Mouse (Mus musculus): ENCODE results near the gene Nrk. TPM values are rescaled to one million over a fixed set of nuclear protein-coding genes. Genes with fewer than 3 reads are reported as not detected.

The Nrk gene
- polyA plus RNA-seq, 1 experiment from 2014 or later: 3.8 TPM

DNA sequence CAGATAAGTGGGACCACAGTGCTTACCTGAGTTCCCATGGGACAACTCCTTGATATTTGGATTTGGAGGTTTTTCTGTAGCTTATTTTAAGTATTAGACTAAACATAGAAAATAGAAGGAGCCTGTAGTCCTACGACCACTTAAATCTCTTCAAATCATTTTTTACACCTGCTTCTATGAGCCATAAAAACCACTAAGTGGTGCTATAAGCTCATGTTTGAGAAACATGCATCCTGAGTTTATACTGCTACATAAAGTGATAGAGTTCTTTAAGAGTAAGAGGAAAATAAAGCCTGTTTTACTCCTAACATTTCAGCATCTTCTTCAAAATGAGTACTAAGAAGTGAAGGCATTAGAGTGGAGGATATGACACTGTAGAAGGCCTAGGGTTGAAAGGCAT lies 102.3 kb downstream of the Nrk start:
- Histone ChIP-seq H3K4me1 (replicated peaks; ENCODE audit: control insufficient read depth, insufficient read depth, low read length) (no peaks in the 10 kb centered on the region), H3K4me3 (ENCODE audit: low read depth, low read length) (no peak overlapping the region), H3K9ac (ENCODE audit: low read depth, low read length) (no peak overlapping the region), H3K27me3 (ENCODE audit: control insufficient read depth, insufficient read depth, low read length) (no peaks in the 10 kb centered on the region), H3K27ac (ENCODE audit: low read depth, low read length) (no peak overlapping the region), H3K36me3 (ENCODE audit: control insufficient read depth, insufficient read depth, low read length) (no peaks in the 10 kb centered on the region), H3K9me3 (ENCODE audit: control insufficient read depth, low read length) (no peaks in the 10 kb centered on the region), H3K4me2 (replicated peaks; ENCODE audit: low read depth, low read length) (no peak overlapping the region)
- DNase-seq (ENCODE audit: low spot score) (no peak), ATAC-seq (ENCODE audit: low FRiP score) (no peak)
- 75% methylated on average over 1 of the region's 1 CpGs for WGBS

DNA sequence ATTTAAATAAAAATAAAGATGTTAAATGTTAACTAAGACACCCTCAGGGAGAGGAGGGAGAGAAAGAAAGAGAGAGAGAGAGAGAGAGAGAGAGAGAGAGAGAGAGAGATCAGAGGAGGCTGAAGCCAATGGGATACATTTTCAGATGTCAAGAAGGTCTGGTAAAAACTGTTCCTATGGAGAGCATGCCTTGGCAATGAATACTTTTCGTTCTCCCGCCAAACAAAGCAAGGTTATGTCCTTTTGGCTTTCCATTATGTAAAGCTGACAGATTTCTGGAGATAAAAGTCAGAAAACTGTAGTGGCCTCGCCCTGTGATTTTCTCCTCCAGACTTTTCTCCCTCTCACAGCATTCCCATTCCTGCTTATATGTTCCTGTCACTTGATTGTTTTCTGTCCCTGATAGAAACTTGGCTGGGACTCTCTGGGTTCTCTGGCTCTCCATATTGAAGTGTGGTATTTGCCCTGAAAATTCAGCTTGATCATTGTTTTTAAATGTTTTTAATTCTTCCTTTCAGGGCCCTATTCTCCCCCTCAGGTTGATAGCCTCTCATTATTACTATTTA lies 112.4 kb downstream of the Nrk start:
- Histone ChIP-seq H3K27me3 (ENCODE audit: control insufficient read depth, insufficient read depth, low read length) (no peaks in the 10 kb centered on the region), H3K4me2 (replicated peaks; ENCODE audit: low read depth, low read length) (no peak overlapping the region), H3K27ac (ENCODE audit: low read depth, low read length) (no peak overlapping the region), H3K4me1 (replicated peaks; ENCODE audit: control insufficient read depth, insufficient read depth, low read length) (no peaks in the 10 kb centered on the region), H3K9ac (ENCODE audit: low read depth, low read length) (no peak overlapping the region), H3K36me3 (ENCODE audit: control insufficient read depth, insufficient read depth, low read length) (no peaks in the 10 kb centered on the region), H3K9me3 (ENCODE audit: control insufficient read depth, low read length) (no peaks in the 10 kb centered on the region), H3K4me3 (ENCODE audit: low read depth, low read length) (no peak overlapping the region)
- no peak for DNase-seq (ENCODE audit: low spot score)
- no peak for ATAC-seq (ENCODE audit: low FRiP score)
- 69% methylated on average over 3 of the region's 3 CpGs for WGBS

DNA sequence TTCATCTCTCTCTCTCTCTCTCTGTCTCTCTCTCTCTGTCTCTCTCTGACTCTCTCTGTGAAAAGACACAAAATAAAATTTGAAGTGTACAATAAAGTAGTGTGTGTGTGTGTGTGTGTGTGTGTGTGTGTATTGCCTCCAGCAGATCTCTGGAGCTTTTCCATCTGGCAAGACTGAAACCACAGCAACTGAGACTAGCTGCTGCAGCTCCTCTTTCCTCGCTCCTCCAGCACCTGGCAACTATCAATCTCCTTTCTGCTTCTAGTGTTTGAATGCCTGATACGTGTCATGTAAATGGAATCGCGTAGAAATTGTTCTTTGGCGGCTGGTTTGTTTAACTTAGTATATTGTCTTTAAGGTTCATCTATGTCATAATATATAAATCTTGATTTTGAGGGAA lies 113.1 kb downstream of the Nrk start:
- H3K36me3 ChIP-seq (ENCODE audit: control insufficient read depth, insufficient read depth, low read length): no peaks in the 10 kb centered on the region
- DNase-seq (ENCODE audit: low spot score) (no peak), ATAC-seq (ENCODE audit: low FRiP score) (no peak)
- H3K27me3 ChIP-seq (ENCODE audit: control insufficient read depth, insufficient read depth, low read length): no peaks in the 10 kb centered on the region
- 68% methylated on average over 5 of the region's 5 CpGs for WGBS
- H3K9ac ChIP-seq (ENCODE audit: low read depth, low read length): no peak overlapping the region
- no peaks in the 10 kb centered on the region for H3K9me3 ChIP-seq (ENCODE audit: control insufficient read depth, low read length)
- no peaks in the 10 kb centered on the region for H3K4me1 ChIP-seq (replicated peaks; ENCODE audit: control insufficient read depth, insufficient read depth, low read length)
- H3K27ac ChIP-seq (ENCODE audit: low read depth, low read length): no peak overlapping the region
- no peak overlapping the region for H3K4me2 ChIP-seq (replicated peaks; ENCODE audit: low read depth, low read length)
- no peak overlapping the region for H3K4me3 ChIP-seq (ENCODE audit: low read depth, low read length)

DNA sequence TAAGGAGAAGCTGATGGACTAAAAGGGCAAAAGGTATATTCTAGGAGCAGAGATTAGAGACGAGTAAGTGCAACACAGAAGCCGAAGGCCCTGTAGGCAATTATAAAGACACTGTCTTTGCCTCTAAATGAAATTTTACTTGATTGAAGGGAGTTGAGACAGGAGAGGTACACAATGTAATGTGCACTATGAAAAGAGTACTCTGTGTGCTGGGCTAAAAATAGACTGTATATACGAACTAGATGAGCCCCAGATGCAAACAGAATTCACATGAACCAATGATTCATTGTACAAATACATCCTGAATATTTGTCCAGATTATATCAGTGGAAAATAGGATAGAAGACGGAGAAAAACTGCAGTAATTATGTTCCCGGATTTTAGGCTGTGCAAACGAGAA lies 113.7 kb downstream of the Nrk start:
- no peak overlapping the region for H3K27ac ChIP-seq (ENCODE audit: low read depth, low read length)
- no peak overlapping the region for H3K9ac ChIP-seq (ENCODE audit: low read depth, low read length)
- 85% methylated on average over 6 of the region's 6 CpGs for WGBS

DNA sequence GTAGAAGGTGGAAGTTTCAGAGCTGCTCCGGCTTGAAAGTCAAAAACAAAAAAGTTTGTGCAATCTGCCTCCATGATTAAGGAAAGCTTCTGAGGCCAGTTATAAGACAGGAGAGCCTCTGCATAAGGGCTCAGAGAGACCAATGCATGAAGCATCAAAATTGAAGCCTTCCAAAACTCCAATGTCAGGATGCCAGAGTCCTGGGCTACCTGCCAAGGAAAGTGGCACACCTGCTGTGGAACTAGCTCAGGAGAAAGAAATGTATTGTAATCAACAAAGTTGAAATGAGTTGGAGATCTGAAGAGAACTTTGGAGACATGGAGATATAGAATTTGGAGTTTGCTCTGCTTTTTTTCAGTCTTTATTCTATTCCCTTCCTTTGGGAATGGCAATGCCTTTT lies 123.4 kb downstream of the Nrk start:
- no peaks in the 10 kb centered on the region for H3K4me1 ChIP-seq (replicated peaks; ENCODE audit: control insufficient read depth, insufficient read depth, low read length)
- no peaks in the 10 kb centered on the region for H3K9me3 ChIP-seq (ENCODE audit: control insufficient read depth, low read length)
- 95% methylated on average over 1 of the region's 1 CpGs for WGBS
- DNase-seq (ENCODE audit: low spot score) (no peak), ATAC-seq (ENCODE audit: low FRiP score) (no peak)
- H3K4me3 ChIP-seq (ENCODE audit: low read depth, low read length): no peak overlapping the region
- no peaks in the 10 kb centered on the region for H3K27me3 ChIP-seq (ENCODE audit: control insufficient read depth, insufficient read depth, low read length)
- no peak overlapping the region for H3K9ac ChIP-seq (ENCODE audit: low read depth, low read length)
- H3K27ac ChIP-seq (ENCODE audit: low read depth, low read length): no peak overlapping the region
- H3K4me2 ChIP-seq (replicated peaks; ENCODE audit: low read depth, low read length): no peak overlapping the region
- H3K36me3 ChIP-seq (ENCODE audit: control insufficient read depth, insufficient read depth, low read length): no peaks in the 10 kb centered on the region

More for the DNA sequence above, 113.7 kb downstream of the Nrk start:
- no peak for ATAC-seq (ENCODE audit: low FRiP score)
- Histone ChIP-seq H3K36me3 (ENCODE audit: control insufficient read depth, insufficient read depth, low read length) (no peaks in the 10 kb centered on the region), H3K4me2 (replicated peaks; ENCODE audit: low read depth, low read length) (no peak overlapping the region), H3K4me3 (ENCODE audit: low read depth, low read length) (no peak overlapping the region), H3K9me3 (ENCODE audit: control insufficient read depth, low read length) (no peaks in the 10 kb centered on the region), H3K27me3 (ENCODE audit: control insufficient read depth, insufficient read depth, low read length) (no peaks in the 10 kb centered on the region), H3K4me1 (replicated peaks; ENCODE audit: control insufficient read depth, insufficient read depth, low read length) (no peaks in the 10 kb centered on the region)
- DNase-seq (ENCODE audit: low spot score): no peak

DNA sequence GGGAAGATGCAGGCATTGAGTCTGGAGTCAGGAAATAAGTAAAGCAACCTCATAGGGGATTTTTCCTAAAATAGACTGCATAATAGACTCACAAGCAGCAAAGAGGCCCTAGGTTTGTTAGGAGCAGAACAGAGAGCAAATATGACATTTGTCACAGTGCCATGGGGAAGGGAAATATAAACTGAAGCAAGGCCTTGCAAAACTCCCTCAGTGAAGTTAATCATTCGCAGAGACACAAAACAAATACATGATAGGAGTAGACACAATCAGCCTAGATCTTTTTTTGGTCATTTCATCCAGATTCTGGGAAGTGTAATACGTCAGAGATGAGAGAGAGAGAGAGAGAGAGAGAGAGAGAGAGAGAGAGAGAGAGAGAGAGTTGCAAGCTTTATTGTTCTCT lies 125.1 kb downstream of the Nrk start:
- no peak overlapping the region for H3K9ac ChIP-seq (ENCODE audit: low read depth, low read length)
- H3K4me1 ChIP-seq (replicated peaks; ENCODE audit: control insufficient read depth, insufficient read depth, low read length): no peaks in the 10 kb centered on the region
- no peak overlapping the region for H3K4me2 ChIP-seq (replicated peaks; ENCODE audit: low read depth, low read length)
- 75% methylated on average over 2 of the region's 2 CpGs for WGBS
- DNase-seq (ENCODE audit: low spot score): no peak
- H3K36me3 ChIP-seq (ENCODE audit: control insufficient read depth, insufficient read depth, low read length): no peaks in the 10 kb centered on the region
- H3K4me3 ChIP-seq (ENCODE audit: low read depth, low read length): no peak overlapping the region
- no peaks in the 10 kb centered on the region for H3K27me3 ChIP-seq (ENCODE audit: control insufficient read depth, insufficient read depth, low read length)
- no peak for ATAC-seq (ENCODE audit: low FRiP score)
- H3K9me3 ChIP-seq (ENCODE audit: control insufficient read depth, low read length): no peaks in the 10 kb centered on the region
- no peak overlapping the region for H3K27ac ChIP-seq (ENCODE audit: low read depth, low read length)

DNA sequence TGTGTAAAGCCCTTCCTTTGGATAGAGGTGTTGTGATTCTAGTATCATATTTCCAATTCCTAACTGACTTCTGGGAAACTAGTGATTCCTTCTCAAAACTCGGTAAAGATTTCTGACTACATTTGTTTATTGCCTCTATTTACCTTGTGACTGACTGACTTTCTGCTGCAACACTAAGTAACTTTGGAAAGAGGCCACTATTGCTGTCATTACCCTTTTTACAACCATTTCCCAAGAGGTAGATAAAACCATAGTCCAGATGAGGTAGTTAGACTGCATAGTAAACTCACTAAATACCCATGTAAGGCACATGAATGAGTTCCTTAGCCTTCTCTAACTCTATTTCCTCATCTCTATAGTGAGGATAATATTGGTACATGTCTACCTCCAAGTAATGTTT lies 126.9 kb downstream of the Nrk start:
- Histone ChIP-seq H3K27ac (ENCODE audit: low read depth, low read length) (no peak overlapping the region), H3K9me3 (ENCODE audit: control insufficient read depth, low read length) (no peaks in the 10 kb centered on the region), H3K27me3 (ENCODE audit: control insufficient read depth, insufficient read depth, low read length) (no peaks in the 10 kb centered on the region), H3K4me3 (ENCODE audit: low read depth, low read length) (no peak overlapping the region), H3K9ac (ENCODE audit: low read depth, low read length) (no peak overlapping the region), H3K36me3 (ENCODE audit: control insufficient read depth, insufficient read depth, low read length) (no peaks in the 10 kb centered on the region), H3K4me1 (replicated peaks; ENCODE audit: control insufficient read depth, insufficient read depth, low read length) (no peaks in the 10 kb centered on the region), H3K4me2 (replicated peaks; ENCODE audit: low read depth, low read length) (no peak overlapping the region)
- ATAC-seq (ENCODE audit: low FRiP score) (no peak), DNase-seq (ENCODE audit: low spot score) (no peak)
- 79% methylated on average over 1 of the region's 1 CpGs for WGBS

DNA sequence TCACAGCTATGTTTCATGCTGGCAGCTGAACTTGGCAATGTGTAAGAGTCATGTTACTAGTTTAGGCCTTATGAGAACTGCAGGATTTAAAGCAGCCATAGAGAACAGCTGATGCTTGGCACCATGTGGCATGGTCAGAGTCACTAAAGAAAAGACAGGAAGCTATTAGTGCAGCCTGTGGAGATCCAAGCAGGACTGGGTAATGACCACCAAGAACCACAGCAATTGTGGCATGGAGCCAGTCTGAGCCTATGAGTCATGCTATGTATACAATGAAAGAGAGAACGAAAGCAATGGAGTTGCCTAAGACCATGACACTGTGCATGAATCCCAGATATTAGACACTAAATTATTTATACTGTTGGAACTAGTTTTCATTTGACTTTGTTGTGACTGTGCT lies 137.7 kb downstream of the Nrk start:
- no peak overlapping the region for H3K4me3 ChIP-seq (ENCODE audit: low read depth, low read length)
- ATAC-seq (ENCODE audit: low FRiP score) (no peak), DNase-seq (ENCODE audit: low spot score) (no peak)
- WGBS: 85% methylated on average over 1 of the region's 1 CpGs
- H3K4me2 ChIP-seq (replicated peaks; ENCODE audit: low read depth, low read length): no peak overlapping the region
- no peaks in the 10 kb centered on the region for H3K4me1 ChIP-seq (replicated peaks; ENCODE audit: control insufficient read depth, insufficient read depth, low read length)
- H3K36me3 ChIP-seq (ENCODE audit: control insufficient read depth, insufficient read depth, low read length): no peaks in the 10 kb centered on the region
- no peaks in the 10 kb centered on the region for H3K9me3 ChIP-seq (ENCODE audit: control insufficient read depth, low read length)
- no peak overlapping the region for H3K9ac ChIP-seq (ENCODE audit: low read depth, low read length)
- H3K27me3 ChIP-seq (ENCODE audit: control insufficient read depth, insufficient read depth, low read length): no peaks in the 10 kb centered on the region
- H3K27ac ChIP-seq (ENCODE audit: low read depth, low read length): no peak overlapping the region

DNA sequence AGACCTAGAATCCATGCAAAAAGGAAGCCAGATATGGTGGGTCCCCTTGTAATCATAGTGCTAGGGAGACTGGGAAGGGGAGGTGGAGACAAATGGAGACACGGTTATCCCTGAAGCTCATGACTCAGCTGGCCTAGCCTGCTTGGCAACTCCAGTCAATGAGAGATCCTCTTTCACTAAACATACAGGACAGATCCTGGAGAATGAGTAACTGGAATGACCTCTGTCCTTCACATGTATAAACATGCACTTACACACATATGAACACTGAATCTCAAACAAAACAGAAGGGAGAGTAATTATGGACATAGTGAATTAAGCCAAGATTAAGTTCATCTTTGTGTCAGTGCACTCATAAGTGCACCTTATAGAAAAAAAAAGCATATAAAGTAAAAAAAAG lies 138.9 kb downstream of the Nrk start:
- WGBS: 80% methylated on average over 1 of the region's 1 CpGs

More for the DNA sequence above, 138.9 kb downstream of the Nrk start:
- H3K9me3 ChIP-seq (ENCODE audit: control insufficient read depth, low read length): no peaks in the 10 kb centered on the region
- DNase-seq (ENCODE audit: low spot score) (no peak), ATAC-seq (ENCODE audit: low FRiP score) (no peak)
- H3K4me3 ChIP-seq (ENCODE audit: low read depth, low read length): no peak overlapping the region
- no peaks in the 10 kb centered on the region for H3K4me1 ChIP-seq (replicated peaks; ENCODE audit: control insufficient read depth, insufficient read depth, low read length)
- no peak overlapping the region for H3K4me2 ChIP-seq (replicated peaks; ENCODE audit: low read depth, low read length)
- H3K27ac ChIP-seq (ENCODE audit: low read depth, low read length): no peak overlapping the region
- no peak overlapping the region for H3K9ac ChIP-seq (ENCODE audit: low read depth, low read length)
- H3K36me3 ChIP-seq (ENCODE audit: control insufficient read depth, insufficient read depth, low read length): no peaks in the 10 kb centered on the region
- H3K27me3 ChIP-seq (ENCODE audit: control insufficient read depth, insufficient read depth, low read length): no peaks in the 10 kb centered on the region
